Mouse (Mus musculus): ENCODE data around the gene Nipbl.

DNA sequence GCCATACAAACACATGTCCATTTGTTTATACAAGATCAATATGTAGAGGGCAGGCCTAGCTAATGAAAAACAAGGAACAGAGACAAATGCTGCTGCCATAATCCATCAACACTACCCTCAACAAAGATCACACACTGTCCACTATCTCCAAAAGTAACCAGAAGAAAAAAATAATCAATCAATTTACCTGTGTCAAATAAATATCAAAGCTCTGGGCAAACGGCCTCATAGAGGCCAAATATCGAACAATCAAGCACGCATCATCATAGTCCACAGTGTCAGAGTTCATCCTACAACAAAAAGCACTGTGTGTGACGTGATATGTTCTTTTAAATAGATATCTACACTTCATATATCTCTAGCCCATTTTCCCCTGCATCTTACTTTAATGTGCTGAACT is 120.2 kb downstream of the Nipbl start:
- no peak for TF ChIP-seq CTCF (IDR thresholded peaks at IDR 0.05; ENCODE audit: borderline replicate concordance, control insufficient read depth, extremely low read depth, insufficient read depth, low read length, poor library complexity)
- no peak for TF ChIP-seq POLR2A (IDR thresholded peaks at IDR 0.05; ENCODE audit: control insufficient read depth, extremely low read depth, insufficient read depth, low read length, poor library complexity)
